Mouse (Mus musculus) stomach, adult 2 months (tissue): ENCODE data around the gene Pxt1. TPM values are rescaled to one million over a fixed set of nuclear protein-coding genes. Genes with fewer than 3 reads are reported as not detected.

Source experiments
- polyA plus RNA-seq: library from polyadenylated mRNA; depleted of rRNA; stranded (reverse); fragments of >200 nt; gene quantifications from 2 replicates; pipeline ENCODE4 v1.2.3, GENCODE M21; 2012; rRNA removed

Pxt1 gene
- polyA plus RNA-seq = 0.20 TPM in 1 of 2 replicates, not detected in the other

DNA sequence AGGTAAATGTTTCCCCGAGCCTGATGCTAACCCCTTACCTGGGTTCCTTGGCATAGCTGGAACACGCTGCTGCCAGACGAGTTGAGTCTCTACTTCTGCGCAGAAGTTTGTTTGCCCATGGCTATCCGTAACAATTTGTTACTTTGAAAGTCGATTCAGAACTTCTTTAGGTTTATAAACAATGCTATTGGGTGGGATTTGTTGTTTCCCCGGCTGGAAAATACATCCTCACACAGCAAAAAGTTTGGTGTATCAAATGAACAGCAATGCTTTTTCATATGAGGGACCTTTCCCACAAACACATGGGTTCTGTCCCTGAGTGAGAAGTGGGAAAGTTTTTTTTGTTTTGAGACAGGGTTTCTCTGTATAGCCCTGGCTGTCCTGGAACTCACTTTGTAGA is at the start of gene Pxt1:
Gene Pxt1, minus strand, starts transcription at position 101 of the 400 bp plus-strand sequence.

DNA sequence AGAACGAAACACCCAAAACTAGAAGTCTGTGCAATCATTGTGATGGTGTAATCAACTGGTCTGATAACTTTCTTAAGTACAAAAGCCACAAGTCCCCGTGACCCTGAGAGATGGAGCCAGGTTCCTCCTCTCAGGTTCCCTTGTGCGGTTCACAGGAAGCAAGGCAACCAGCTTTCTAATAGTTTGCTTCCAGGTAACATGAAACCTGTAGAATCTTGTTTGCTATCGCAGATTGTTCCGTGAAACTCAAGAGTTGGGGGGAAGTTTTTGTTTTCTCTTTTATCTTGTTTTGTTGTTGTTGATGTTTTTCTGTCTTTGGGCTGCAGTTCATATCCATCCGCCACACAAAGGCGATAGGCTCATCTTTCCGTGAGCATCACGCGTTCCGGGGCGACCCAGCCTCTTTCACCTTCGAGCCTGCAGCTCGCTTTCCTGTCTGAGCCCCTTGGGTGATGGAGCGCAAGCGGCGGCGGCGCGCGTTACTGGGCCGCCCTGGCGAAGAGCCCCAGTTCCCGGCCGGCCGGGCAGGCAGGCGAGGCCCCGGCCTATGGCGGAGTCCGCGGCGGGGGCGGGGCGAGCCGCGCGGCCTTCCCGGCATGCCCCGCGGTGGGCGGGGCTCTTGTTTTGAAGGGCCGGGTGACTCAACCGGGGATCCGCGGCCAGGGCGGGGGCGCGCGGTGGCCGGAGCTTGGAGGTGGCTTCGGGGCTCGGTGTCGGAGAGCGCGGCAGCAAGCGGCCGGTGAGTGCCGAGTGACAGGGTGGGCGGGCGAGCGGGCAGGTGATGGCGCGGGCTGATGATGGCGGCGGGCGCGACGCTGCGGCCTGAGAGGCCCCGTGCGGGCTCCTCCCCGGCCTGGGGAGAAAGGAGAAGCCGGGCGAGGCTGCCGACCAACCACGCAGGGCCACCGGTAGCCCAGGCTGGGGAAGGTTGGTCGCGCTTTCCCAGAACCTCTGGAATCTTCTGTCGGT is 8.5 kb upstream of the Pxt1 start, which contains the start of gene Kctd20:
Gene Kctd20, plus strand, starts transcription at position 120 of the 969 bp plus-strand sequence.

DNA sequence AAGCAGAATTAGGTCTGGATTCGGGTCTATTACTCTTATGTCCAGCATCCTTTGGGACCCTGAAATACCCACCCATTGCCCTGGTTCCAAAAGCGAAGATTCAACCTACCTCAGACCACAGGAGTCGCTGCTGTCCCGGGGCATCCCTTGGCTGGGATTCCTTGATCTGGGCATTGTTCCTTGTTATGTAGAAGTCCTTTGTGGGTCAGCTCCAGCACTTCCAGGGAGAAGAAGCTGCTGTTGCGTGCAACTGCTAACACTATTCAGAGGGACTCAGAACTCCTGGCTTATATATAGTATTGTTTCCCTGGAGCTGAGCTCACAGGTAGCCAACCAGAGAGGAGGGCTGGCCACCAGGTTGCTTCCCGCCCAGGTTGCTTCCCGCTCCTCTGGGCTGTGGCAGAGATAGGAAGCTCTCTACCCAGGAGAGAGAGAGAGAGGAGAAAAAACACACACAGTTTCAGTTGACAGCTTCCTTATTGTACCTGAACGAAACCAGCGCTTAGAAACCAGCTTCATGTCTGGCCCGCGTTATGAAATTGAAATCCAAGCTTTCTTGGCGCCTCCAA is 28.5 kb downstream of the Pxt1 start, which contains the start of gene 4930539E08Rik:
Gene 4930539E08Rik, minus strand, starts transcription at position 265 of the 569 bp plus-strand sequence.

Other genes starting within 250 kb of the Pxt1 start
- not detected in 2 replicates for gene AC170998.1, start 217.8 kb downstream of the Pxt1 start, polyA plus RNA-seq
- gene Mapk13, start 174.5 kb downstream of the Pxt1 start, polyA plus RNA-seq = 68.8 and 87.8 TPM in 2 replicates
- gene Brpf3, start 142.8 kb downstream of the Pxt1 start, polyA plus RNA-seq = 13.0 and 15.3 TPM in 2 replicates
- 3.0 and 3.7 TPM in 2 replicates for gene Pnpla1, start 85.4 kb downstream of the Pxt1 start, polyA plus RNA-seq
- 3.5 and 5.2 TPM in 2 replicates for gene 4930539E08Rik, start 28.5 kb downstream of the Pxt1 start, polyA plus RNA-seq
- gene Kctd20, start 8.1 kb upstream of the Pxt1 start, polyA plus RNA-seq = 8.0 and 12.8 TPM in 2 replicates
- gene Stk38, start 64.2 kb upstream of the Pxt1 start, polyA plus RNA-seq = 73.8 and 139 TPM in 2 replicates
- gene Srsf3, start 88.8 kb upstream of the Pxt1 start, polyA plus RNA-seq = 78.9 and 83.4 TPM in 2 replicates
- gene Cdkn1a, start 147.1 kb upstream of the Pxt1 start, polyA plus RNA-seq = 137 and 142 TPM in 2 replicates
- 1.7 and 2.5 TPM in 2 replicates for gene Rab44, start 170.3 kb upstream of the Pxt1 start, polyA plus RNA-seq